Mouse (Mus musculus): Measurements from ENCODE around the gene Commd4. TPM values are rescaled to one million over a fixed set of nuclear protein-coding genes. Genes with fewer than 3 reads are reported as not detected.
"Not testable (repeated sequence)": the region's sequence is repeated elsewhere in the genome, so short reads cannot be mapped to it uniquely, and the experiment has no call there.

Commd4 gene
- 10 to 100 TPM; 19.3 to 25.9 TPM for total RNA-seq (2021)
- long read RNA-seq, experiment 1, transcript Commd4-204 (7 exons, 1,941 nt), result minor isoform, 12 of 79 reads
- long read RNA-seq, experiment 1, transcript Commd4-201 (8 exons, 858 nt), result major isoform, 51 of 79 reads
- long read RNA-seq, experiment 1, partial matches to known transcripts, result 2 of 79 reads
- long read RNA-seq, experiment 1, other reads (novel, unspliced or antisense), result 11 of 79 reads
- long read RNA-seq, experiment 2, transcript Commd4-201 (8 exons, 858 nt), result major isoform, 25 of 41 reads
- long read RNA-seq, experiment 2, partial matches to known transcripts, result 0 of 41 reads
- long read RNA-seq, experiment 2, other reads (novel, unspliced or antisense), result 9 of 41 reads

DNA sequence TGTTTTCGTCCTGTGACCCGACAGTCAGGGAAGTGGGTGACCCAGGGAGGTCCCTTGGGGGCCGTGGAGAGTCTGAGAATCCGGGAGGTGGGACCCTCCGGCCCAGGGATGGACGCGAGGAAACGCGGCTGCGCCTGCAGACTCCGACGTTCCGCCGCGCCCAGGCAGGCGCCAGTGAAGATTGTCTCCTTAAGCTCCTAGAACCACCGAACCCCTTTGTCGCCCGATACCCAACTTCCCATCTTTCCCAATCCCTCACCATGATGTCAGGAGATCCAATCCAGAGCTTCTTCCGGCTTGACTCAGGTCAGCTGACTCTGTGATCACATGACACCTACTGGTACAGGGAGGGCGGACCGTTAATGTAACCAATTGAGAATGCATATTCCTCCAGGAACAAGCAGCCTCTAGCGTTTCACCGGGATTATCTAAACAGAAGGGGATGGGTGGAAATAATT, at the start of gene Commd4:
Gene Commd4, minus strand, starts transcription at position 319 of the 458 bp plus-strand sequence.
- peak; percentile 80 for DNase-seq

DNA sequence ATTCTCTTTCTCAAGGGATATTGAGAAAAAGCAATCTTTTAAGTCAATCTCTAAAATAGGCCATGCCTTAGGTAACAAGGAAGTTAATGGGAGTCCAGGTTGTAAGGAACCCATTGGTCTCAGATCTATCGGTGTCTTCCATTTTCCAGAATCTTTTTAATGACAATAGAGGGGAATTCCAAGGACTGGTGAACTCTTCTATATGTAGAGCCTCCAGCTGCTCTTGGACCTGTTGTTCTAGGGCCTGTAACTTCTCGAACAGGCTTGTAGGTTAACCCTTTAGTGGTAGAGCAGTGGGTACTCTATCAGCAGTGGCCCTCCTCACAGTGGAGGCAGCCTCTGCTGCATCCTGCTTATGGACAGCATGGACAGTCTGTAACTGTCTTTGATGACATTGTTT, 48.8 kb upstream of the Commd4 start:
- DNase-seq, result no peak

DNA sequence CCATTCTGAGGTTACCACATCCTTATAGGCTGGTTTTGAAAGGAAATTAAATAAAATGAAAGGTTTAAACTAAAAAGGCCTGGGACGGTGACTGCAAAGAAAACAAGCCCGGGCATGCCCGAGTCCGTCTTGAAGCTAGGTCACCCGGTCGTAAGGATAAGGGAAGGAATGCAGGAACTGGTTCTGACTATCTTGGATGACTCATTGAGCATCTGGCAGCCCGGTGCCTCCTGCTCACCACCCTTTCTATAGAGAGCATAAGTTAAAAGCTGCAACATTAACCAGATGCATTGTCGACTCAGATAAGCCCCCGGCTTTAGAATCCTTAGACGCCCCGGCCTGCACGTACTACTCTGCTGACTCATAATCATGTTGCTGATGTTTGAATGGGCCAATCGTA, 45.4 kb upstream of the Commd4 start:
- not testable (repeated sequence) for DNase-seq

DNA sequence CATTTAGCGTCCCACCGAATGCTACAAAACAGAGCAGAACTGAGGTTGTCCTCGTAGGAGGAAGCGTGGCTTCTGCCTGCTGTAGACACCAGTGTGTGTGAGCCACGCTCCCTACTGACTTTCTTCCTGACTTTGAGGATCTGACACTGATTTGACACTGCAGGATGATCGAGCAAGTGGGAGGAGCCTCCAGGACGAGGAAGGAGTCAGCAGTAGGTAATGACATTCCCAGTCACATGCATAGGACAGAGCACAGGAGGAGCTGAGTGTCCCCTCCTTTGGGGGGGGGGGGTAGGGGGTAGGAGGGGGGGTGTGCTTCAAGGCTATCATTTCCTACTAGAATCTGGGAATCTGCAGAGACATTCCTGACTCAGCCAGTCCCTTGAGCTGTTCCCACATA, 44.9 kb upstream of the Commd4 start:
- DNase-seq, result no peak

DNA sequence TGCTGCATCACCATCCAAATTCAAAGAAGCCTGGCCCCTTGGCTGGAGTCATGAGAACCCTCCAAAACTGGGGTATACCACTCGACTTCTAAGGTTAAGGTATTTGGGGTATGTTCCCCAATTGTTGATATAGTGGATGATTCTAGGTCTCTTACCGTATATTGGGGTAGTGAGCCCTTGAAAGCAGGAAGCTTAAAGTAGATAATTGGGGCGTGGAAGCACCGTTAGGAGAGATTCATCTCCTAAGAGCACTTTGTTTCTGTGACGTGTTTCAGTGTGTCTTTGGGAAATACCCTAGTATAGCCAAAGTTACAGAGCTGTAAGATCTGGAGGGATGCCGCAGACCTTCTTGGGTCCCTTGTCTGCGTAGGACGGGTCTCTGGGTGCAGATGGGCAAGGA, 39.3 kb upstream of the Commd4 start:
- DNase-seq, result no peak

DNA sequence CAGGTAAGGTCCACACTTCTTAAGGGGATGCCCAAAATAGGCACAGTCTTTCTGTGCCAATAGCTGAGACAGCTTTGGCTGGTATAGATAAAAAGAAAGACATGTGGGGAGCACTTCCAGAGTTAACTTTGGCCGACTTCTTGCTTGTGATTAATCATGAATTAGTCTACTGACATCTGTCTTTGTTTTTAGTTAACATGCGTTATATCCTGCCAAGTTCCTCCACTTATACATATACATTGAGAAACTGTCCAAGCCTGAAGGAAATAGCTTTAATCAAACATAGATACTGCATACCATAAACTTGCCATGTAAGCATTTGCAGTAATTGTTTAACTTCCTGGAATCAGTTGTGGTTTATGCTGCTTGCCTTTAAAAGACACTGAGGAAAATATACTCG, 38.6 kb upstream of the Commd4 start:
- DNase-seq, result no peak

DNA sequence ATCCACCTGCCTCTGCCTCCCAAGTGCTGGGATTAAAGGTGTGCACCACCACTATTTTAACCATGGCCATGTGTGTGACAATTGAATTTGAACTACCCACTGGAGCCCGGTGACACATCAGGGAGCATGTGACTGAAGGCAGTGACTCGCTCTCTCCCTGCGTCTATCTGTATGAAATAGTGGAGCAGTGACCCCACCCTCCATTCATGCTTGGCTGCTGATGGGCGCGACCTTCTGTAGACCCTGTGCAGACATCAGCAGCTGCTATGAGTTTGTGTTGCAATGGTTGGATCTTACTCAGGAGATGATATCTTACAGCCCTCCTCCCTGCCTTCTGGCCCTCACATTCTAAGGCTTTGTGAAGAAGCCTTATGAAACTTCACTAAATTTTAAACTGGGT, 10.3 kb upstream of the Commd4 start:
- DNase-seq, result no peak

DNA sequence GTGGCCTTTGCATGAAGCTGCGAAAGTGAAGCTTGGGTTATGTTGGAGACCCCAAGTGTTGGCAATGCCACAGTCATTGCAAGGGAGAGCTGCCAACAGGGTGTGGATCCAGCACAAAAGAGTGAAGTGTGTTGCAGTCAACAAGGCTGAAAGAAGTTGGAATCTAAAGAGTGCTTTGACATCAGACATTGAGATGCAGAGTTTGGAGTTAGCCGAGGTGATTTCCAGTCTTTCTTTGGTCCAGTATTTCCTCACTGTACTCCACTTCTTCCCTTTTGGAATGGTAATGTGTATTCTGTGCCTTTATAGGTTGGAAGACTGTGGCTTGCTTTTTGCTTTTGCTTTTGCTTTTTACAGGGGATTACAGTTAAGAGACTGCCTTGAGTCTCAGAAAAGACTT, 8.0 kb upstream of the Commd4 start:
- no peak for DNase-seq

DNA sequence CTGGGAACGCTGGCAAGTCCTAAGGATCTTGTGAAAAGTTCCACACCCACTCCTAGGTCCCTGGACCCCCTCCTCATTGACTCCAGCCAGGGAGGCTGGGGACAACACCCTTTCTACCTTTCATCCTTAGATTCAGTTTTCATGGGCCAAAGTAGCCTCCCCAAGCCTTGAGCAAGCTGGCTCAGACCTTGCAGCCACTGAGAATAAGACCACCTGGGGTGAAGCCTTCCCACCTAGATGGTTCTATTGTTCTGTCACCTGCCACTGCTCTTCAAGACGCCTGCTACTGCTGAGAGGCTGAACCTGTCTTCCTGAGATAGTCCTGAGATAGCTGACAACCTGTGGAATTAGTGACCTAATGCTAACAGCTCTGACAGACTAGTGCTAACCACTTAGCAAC, 5.0 kb upstream of the Commd4 start:
- DNase-seq, result no peak

DNA sequence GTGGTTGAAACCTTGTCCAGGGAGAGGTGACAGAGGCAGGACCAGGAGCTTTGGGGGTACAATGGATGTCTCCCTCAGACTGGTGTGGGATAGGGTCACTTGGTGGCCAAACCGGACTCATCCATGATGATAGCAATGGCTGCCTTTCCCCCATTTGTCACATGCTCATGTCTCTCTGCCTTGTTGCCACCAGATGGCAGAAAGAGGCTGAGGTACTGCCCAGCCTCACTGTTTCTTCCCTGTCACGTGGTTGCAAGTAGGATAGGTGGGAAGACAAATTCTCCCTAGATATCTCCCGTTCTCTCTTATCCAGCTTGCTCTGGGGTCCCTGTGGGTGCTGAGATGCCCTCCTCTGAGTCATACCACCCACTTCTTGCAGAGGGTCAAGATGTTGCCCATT, 4.4 kb upstream of the Commd4 start:
- no peak for DNase-seq

DNA sequence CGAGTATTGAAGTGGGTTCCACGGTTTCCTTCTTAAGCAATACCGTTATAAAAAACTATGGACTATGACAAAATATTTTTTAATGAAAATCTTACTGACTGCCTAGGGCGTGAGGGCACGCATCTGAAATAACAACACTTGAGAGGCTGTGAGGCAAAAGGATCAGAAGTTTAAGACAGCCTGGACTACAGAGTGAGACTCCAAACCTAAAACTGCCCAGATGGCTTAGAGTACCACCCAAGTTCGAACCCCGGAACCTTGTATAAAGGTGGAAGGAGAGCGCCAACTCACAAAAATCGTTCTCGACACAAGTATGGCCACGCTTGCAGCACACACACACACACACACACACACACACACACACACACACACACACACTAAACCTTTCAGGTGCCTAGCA, 375 bp upstream of the Commd4 start:
- DNase-seq, result no peak

DNA sequence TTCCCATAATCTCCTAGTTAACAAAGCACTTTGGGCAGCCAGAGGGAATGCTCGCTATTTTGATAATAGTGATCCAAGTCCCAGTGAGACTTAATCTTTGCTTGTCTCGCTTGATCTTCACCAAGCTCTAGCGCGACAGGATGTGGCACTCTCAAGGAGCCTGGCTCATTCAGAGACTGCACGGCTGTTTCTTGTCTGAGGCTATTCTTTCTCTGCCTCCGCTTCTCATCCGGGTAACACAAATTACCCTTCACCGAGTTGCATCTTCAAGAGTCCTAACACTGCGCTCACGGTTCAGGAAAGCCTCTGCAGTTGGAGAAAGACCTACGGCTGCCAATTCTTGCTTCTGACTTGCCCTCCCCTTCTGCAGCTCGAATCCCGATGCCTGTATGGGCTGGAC, 632 bp downstream of the Commd4 start:
- no peak for DNase-seq

DNA sequence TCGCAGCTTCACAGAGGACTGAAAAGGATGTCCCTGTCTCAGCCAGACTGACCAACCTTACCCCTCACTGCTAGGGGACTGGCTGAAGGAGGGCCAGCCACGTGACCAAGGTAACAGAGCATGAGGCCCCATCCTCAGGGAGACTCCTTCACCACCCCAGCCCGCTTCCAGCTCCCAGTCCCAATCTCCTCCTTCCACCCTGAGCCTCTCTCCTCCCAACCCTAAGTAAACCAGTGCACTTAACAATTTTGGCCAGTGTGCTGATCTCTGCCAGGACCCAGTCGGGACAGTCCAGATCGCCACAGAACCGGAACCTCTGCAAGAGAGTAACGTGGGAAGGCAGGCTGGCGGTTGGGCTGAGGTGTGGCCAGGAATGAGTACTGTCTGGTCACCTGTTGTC, 1.3 kb downstream of the Commd4 start:
- no peak for DNase-seq

DNA sequence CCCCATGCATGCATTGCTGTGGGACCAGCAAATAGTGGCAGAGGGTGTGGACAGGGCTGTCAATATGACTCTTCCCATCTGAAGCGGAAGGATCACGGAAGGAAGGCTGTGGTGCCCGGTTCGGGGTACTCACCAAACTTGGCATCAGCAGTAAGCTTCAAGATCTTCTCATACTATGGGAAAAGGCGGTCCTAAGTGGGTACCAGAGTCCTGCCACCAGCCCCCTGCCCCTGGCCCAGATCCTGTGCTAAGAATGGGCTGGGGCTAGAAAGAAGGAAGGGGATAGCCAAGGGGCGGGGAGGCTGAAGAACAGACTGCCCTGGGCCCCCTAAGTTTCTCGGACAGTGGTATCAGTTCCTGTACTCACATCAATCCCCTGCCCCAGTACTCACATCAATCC, 1.7 kb downstream of the Commd4 start:
- no peak for DNase-seq

DNA sequence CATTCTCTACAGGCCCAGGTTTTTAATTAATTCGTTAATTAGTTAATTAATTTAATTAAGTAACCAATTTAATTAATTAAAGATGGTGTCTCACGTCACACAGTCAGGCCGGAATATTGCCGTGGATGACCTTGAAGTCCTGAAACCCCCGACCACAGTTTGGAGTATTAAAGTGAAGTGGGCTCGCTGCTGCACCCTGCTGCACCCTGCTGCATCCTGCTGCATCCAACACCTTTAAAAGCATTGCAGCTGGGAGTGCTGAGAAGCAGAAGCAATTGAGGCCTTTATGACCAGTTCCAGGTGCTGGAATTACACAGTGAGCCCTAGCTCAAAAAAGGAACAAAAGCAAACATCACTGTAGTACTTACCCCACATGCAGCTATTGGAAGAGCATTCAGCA, 5.8 kb downstream of the Commd4 start:
- no peak for DNase-seq

DNA sequence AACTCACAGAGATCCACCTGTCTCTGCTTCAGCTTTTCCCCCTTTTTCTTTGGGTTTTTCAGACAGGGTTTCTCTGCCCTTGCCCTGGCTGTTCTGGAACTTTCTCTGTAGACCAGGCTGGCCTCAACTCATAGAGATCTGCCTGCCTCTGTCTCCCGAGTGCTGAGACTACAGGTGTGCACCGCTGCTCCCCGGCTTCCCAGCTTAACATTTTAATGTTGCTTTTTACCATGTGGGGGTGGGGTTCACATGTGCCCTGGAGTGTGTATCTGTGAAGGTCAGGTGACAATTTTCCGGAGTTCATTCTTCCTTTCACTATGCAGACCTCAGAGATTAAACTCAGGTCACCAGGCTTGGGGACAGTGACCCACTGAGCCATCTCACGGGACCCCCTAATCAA, 7.9 kb downstream of the Commd4 start:
- DNase-seq, result no peak

DNA sequence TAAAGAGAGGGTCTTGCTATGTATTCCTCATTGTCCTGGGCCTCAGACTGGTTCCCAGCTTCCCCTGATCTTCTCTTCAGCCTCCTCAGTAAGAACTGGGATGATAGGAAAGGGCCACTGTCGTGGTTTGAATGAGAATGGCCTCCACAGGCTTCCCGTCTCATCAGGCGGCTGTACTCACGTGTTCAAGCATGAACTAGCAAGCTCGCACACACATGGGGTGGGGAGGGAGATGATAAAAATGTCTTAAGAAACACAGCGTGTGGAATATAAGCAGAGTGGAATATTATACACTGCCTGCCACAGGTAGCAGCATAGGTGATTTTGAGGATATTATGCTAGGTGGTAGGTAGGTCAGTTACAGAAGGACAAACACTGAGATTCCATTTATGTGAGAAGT, 9.1 kb downstream of the Commd4 start:
- no peak for DNase-seq

DNA sequence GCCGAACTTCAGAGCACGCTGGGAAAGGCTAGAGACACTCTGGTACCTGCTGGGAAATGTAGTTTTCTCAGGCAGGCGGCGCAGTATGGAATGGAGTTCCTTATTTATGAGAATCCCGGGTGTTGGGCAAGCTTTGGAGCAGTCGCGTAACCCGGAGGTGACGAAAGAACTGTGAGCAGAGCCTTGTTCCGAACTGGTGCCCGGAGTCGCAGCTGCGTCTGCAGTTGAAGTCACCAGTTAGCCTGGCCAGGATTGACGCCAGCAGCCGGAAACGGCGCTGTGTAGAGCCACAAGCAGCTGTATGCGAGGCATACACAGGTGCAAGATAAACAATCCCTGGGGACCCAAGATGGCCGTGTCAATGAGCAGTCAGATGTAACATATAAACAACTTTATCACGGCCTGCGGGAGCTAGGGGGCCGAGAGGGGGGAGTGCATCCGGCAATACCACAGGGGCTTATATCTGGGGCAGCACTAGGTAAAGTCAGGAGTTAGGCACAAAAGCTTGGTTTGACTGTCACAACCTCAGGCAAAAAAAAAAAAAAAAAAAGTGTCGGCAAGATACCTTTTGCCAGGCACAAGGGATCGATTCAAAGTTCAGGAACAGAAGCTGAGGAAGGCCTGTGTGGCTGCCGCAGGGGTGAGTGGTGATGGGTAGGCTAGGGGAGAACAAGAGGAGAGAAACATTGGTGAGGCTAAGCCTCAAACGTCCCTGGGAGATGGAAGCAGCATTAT, 9.8 kb downstream of the Commd4 start, which contains the start of gene Neil1:
Gene Neil1, minus strand, starts transcription at position 162 of the 735 bp plus-strand sequence.
- DNase-seq, result peak; percentile 85

DNA sequence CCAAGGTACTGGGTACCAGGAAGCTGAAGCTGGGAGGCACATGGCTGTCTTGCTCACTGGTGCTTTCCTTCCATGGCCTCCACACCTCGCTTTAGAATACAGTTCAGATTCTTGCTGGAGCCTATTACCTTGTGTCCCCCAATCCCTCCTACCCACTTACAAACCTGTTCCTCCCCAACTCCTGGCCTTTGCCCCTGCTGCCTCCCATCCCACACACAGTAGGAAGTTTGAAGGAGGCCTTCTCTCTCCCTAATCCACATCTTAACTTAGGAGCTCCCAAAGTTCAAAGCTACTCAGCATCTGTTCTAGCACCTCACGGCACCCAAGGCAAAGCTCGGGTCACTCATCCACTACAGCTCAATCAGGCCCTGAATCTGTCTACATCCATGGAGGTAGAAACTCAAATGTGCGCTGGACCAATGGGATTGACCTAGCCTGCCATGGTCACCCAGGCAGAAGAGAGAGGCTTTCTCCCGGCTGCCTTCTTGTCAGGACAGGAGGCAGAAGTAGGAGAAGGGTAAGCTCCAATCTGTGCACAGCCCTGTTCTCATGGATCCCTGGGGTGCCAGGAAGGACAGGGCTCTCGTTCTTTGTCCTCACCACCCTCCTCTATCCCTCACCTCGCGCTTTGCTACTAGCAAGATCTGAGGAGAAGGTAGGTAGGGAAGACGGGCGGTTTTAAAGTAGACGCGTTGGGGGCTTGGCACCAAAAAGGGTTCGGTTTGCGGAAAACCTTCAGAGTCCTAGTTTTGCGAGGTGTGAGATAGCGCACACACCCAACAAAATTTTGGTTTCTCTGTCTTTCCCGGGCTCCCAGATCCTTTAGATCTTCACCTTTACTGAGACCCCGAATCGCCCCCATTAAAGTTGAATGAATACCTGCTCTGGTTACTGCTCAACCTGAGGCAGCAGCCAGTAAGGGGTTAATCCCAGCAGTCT, 10.7 kb downstream of the Commd4 start:
- DNase-seq, result no peak

DNA sequence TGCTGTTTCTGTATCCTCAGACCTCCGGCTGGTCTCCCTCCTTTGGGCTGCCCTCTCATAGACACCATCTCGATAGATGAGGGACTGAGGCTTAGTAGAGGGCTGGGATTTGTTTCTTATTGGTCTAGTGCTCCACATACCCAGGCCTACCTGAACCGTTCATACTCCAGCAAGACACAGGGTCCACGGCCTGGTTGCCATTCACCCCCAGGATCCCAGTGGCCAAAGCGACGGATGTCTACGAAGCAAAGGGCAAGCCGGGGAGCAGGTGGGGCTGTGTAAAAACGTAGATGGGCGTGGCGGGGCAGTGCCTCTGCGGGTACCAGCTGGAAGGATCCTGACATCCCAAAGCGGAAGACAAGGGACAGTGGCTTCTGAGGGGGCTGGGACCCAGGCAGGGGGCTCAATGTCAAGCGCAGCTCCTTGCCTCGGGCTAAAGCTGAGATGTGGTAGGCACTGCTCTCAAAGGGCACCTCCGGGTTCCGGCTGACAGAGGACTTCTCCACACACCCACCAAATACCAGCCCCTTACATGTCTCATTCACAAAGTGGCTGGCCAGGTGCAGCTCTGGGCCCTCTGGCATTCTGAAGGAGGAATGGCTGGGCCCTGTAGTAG, 11.6 kb downstream of the Commd4 start:
- DNase-seq, result no peak

DNA sequence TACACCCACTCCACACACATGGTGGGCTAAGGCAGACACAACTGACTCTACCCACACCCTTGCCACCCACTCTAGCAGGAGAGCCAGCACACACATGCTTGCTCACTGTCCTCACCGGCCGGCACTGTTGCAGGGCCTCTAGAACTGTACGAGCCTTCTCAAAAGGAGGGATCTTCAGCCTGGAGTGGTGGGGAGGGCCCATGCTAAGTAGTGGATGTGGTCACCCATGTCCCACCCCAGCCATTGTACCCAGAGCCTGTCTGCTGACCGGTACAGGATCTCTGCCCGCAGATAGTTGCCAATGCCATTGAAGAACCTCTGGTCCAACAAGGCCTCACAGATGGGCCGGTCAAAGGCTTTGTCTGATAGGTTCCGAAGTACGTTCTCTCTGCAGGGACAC, 13.3 kb downstream of the Commd4 start:
- DNase-seq, result no peak

DNA sequence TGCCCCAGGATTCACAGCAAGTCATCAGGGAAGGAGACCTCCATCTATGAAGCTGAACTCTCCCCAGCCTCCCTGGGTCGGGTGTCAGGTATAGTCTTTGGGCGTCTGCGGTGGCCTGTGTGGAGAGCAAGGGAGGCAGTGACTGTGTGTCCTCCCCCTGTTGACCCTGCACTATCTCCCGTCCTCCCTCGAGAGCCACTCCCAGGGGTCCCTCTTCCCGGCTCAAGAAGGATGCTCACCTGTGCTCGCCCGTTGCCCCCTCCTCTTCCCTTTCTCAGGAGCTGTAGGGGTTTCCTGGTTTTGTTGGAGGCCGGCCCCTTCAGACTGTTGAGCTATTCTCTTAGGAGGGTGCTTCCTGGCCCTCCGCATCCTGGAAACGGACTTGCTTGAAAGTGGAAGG, 14.9 kb downstream of the Commd4 start:
- no peak for DNase-seq

Measured in gastrocnemius, postnatal 25 days (tissue).